Mouse (Mus musculus): ENCODE measurements around the gene Rhpn2. TPM values are rescaled to one million over a fixed set of nuclear protein-coding genes. Genes with fewer than 3 reads are reported as not detected.
A peak's percentile ranks its signal among the peaks of the same experiment; 100 is the strongest.

Gene Rhpn2
- polyA plus RNA-seq, 1 experiment = 2.0 TPM

GRCm38 (mm10) chr7:35382706-35383353, 48.9 kb downstream of the Rhpn2 start:
- H3K4me3 ChIP-seq (replicated peaks; ENCODE audit: control insufficient read depth, low read depth, low read length) = no peak overlapping the region
- WGBS = 32% methylated on average over 2 of the region's 2 CpGs
- H3K27ac ChIP-seq (ENCODE audit: control insufficient read depth, insufficient read depth, low read depth, low read length, poor library complexity) = no peak overlapping the region
- H3K4me1 ChIP-seq (ENCODE audit: control insufficient read depth, insufficient read depth, low read length) = no peaks in the 10 kb centered on the region; the same call in 1 of the 2 replicates
- TF ChIP-seq CTCF (IDR thresholded peaks at IDR 0.05; ENCODE audit: control insufficient read depth, insufficient read depth, low read length) = no peak
- no peak for TF ChIP-seq POLR2A (IDR thresholded peaks at IDR 0.05; ENCODE audit: borderline replicate concordance, control insufficient read depth, low read depth, low read length)

DNA sequence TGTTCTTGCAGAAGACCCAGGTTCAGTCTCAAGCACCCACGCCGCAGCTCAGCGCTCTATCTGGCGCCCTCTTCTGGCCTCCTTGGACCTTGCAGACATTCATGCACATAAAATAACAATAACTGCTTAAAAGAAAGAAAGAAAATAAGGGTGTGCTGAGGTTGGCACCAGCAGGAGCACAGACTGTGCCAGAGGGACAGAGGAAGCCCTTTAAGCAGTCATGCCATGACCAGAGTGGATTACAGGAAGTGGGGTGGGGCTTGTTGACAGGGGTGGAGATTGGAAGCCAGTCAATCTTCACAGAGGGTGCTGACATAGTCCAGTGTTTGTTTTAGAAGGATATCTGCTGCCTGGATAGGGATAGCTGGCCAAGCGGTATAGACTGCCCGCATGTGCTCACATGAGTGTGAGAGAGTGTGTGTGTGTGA, 52.6 kb downstream of the Rhpn2 start:
- no peaks in the 10 kb centered on the region for H3K4me1 ChIP-seq (ENCODE audit: control insufficient read depth, insufficient read depth, low read length)
- TF ChIP-seq CTCF (IDR thresholded peaks at IDR 0.05; ENCODE audit: control insufficient read depth, insufficient read depth, low read length) (peak; percentile 61), POLR2A (IDR thresholded peaks at IDR 0.05; ENCODE audit: borderline replicate concordance, control insufficient read depth, low read depth, low read length) (no peak)
- 66% methylated on average over 6 of the region's 6 CpGs for WGBS
- no peak overlapping the region for H3K27ac ChIP-seq (ENCODE audit: control insufficient read depth, insufficient read depth, low read depth, low read length, poor library complexity)
- H3K4me3 ChIP-seq (replicated peaks; ENCODE audit: control insufficient read depth, low read depth, low read length) = no peak overlapping the region

DNA sequence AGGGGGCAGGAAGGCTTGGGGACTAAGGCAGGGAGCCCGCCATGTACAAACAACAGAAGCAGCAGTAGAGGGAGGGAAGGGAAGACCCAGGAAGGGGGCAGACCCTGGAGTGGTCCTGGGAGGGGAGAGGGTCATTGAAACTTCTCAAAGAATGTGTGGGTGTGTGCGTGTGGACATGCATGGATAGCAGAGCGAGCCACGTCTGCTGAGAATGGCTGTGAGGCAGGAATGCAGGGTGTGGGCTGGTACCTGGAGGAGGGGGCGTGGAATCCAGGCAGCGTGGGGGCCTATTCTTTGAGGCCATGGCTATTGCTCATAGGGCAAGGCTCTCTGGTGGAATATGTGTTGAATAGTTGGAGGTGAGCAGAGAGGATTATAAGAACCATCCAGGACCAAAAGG, 54.7 kb downstream of the Rhpn2 start:
- Histone ChIP-seq H3K4me1 (ENCODE audit: control insufficient read depth, insufficient read depth, low read length) (no peaks in the 10 kb centered on the region), H3K4me3 (replicated peaks; ENCODE audit: control insufficient read depth, low read depth, low read length) (no peak overlapping the region), H3K27ac (ENCODE audit: control insufficient read depth, insufficient read depth, low read depth, low read length, poor library complexity) (no peak overlapping the region)
- WGBS = 87% methylated on average over 6 of the region's 6 CpGs
- TF ChIP-seq POLR2A (IDR thresholded peaks at IDR 0.05; ENCODE audit: borderline replicate concordance, control insufficient read depth, low read depth, low read length) (no peak), CTCF (IDR thresholded peaks at IDR 0.05; ENCODE audit: control insufficient read depth, insufficient read depth, low read length) (no peak)

- 82% methylated on average over 5 of the region's 5 CpGs for WGBS
- TF ChIP-seq POLR2A (IDR thresholded peaks at IDR 0.05; ENCODE audit: borderline replicate concordance, control insufficient read depth, low read depth, low read length) = no peak
- TF ChIP-seq CTCF (IDR thresholded peaks at IDR 0.05; ENCODE audit: control insufficient read depth, insufficient read depth, low read length) = no peak
- no peaks in the 10 kb centered on the region for H3K4me1 ChIP-seq (ENCODE audit: control insufficient read depth, insufficient read depth, low read length)
- H3K27ac ChIP-seq (ENCODE audit: control insufficient read depth, insufficient read depth, low read depth, low read length, poor library complexity) = no peak overlapping the region
- no peak overlapping the region for H3K4me3 ChIP-seq (replicated peaks; ENCODE audit: control insufficient read depth, low read depth, low read length)
Measured at GRCm38 (mm10) chr7:35392935-35393334, 59.0 kb downstream of the Rhpn2 start.

GRCm38 (mm10) chr7:35395734-35396456, 61.9 kb downstream of the Rhpn2 start:
- peak overlapping the region; percentile 98 for H3K4me3 ChIP-seq (replicated peaks; ENCODE audit: control insufficient read depth, low read depth, low read length)
- whole genome bisulfite sequencing = 6% methylated on average over 17 of the region's 17 CpGs
- no peak for TF ChIP-seq CTCF (IDR thresholded peaks at IDR 0.05; ENCODE audit: control insufficient read depth, insufficient read depth, low read length)
- TF ChIP-seq POLR2A (IDR thresholded peaks at IDR 0.05; ENCODE audit: borderline replicate concordance, control insufficient read depth, low read depth, low read length) = no peak
- H3K4me1 ChIP-seq (ENCODE audit: control insufficient read depth, insufficient read depth, low read length) = no peaks in the 10 kb centered on the region
- H3K27ac ChIP-seq (ENCODE audit: control insufficient read depth, insufficient read depth, low read depth, low read length, poor library complexity) = no peak overlapping the region

- peak; percentile 40; the same call in 1 of the 2 replicates for TF ChIP-seq POLR2A (IDR thresholded peaks at IDR 0.05; ENCODE audit: borderline replicate concordance, control insufficient read depth, low read depth, low read length)
- no peak for TF ChIP-seq CTCF (IDR thresholded peaks at IDR 0.05; ENCODE audit: control insufficient read depth, insufficient read depth, low read length)
- peak within 1 kb of the TSS; percentile 40; the same call in 1 of the 2 replicates for H3K27ac ChIP-seq (ENCODE audit: control insufficient read depth, insufficient read depth, low read depth, low read length, poor library complexity)
- no peaks in the 10 kb centered on the region; the same call in 1 of the 2 replicates for H3K4me1 ChIP-seq (ENCODE audit: control insufficient read depth, insufficient read depth, low read length)
- under 1% methylated on average over 28 of the region's 28 CpGs for WGBS
- H3K4me3 ChIP-seq (replicated peaks; ENCODE audit: control insufficient read depth, low read depth, low read length) = peak within 1 kb of the TSS; percentile 98
Measured at GRCm38 (mm10) chr7:35396542-35397168, 62.7 kb downstream of the Rhpn2 start, which contains the start of the genes Faap24 and Cep89. Gene Faap24 (minus strand): TSS chr7:35396836. Gene Cep89 (plus strand): TSS chr7:35397035.

GRCm38 (mm10) chr7:35401169-35401568, 67.2 kb downstream of the Rhpn2 start:
- WGBS = 87% methylated on average over 4 of the region's 4 CpGs
- no peak overlapping the region for H3K4me3 ChIP-seq (replicated peaks; ENCODE audit: control insufficient read depth, low read depth, low read length)
- no peak for TF ChIP-seq POLR2A (IDR thresholded peaks at IDR 0.05; ENCODE audit: borderline replicate concordance, control insufficient read depth, low read depth, low read length)
- TF ChIP-seq CTCF (IDR thresholded peaks at IDR 0.05; ENCODE audit: control insufficient read depth, insufficient read depth, low read length) = no peak
- no peaks in the 10 kb centered on the region; the same call in 1 of the 2 replicates for H3K4me1 ChIP-seq (ENCODE audit: control insufficient read depth, insufficient read depth, low read length)
- H3K27ac ChIP-seq (ENCODE audit: control insufficient read depth, insufficient read depth, low read depth, low read length, poor library complexity) = no peak overlapping the region

DNA sequence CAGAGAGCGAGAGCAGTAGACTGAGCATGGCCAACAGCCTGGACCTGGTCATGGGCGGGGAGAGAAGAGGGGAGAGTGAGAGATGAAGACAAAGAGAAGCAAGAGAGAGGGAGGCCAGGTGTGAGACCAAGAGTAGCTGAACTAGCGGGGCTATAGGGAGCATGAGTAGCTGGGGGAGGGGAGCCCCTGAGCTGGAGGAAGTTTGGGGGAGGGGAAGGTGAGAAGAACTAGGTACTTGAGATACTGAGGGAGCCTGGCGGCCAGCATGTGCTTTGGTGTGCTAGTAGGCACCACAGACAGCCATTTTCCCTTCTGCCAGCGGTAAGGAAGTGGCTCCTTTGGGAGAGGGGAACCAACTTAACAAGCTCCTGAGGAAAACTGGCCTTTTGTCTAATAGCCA, 81.3 kb downstream of the Rhpn2 start:
- Histone ChIP-seq H3K27ac (ENCODE audit: control insufficient read depth, insufficient read depth, low read depth, low read length, poor library complexity) (peak overlapping the region; percentile 63; the same call in 1 of the 2 replicates), H3K4me1 (ENCODE audit: control insufficient read depth, insufficient read depth, low read length) (peaks cover 2% of the 10 kb centered on the region; the same call in 1 of the 2 replicates), H3K4me3 (replicated peaks; ENCODE audit: control insufficient read depth, low read depth, low read length) (no peak overlapping the region)
- TF ChIP-seq CTCF (IDR thresholded peaks at IDR 0.05; ENCODE audit: control insufficient read depth, insufficient read depth, low read length) = no peak
- TF ChIP-seq POLR2A (IDR thresholded peaks at IDR 0.05; ENCODE audit: borderline replicate concordance, control insufficient read depth, low read depth, low read length) = no peak
- 83% methylated on average over 5 of the region's 5 CpGs for WGBS

All from bone marrow, adult 2 months (tissue).